Mouse (Mus musculus) MEL (cell line): ENCODE measurements around the gene Tia1. TPM values are rescaled to one million over a fixed set of nuclear protein-coding genes. Genes with fewer than 3 reads are reported as not detected.

Experiments
- DNase-seq: peaks from one replicate; pipeline ENCODE4 v3.0.0; 2011; ENCODE audit warnings: low read depth, low spot score
- H3K27ac ChIP-seq: 2 replicates; pipeline ENCODE4 v1.5.1; 2012; ENCODE audit warnings: low read depth, mild to moderate bottlenecking, control low read depth, low read length, moderate library complexity; ENCODE audit not compliant: control insufficient read depth
- H3K27me3 ChIP-seq, 2 experiments: fragments of 150-350 bp in 1 of 2; sonication (generic) in 1 of 2; 2 replicates each; pipeline ENCODE4 v1.6.1; 2012; ENCODE audit warnings: low read length in 2 of 2, mild to moderate bottlenecking in 2 of 2, improper control_type of control experiment in 1 of 2, moderate library complexity in 1 of 2; ENCODE audit not compliant: insufficient read depth in 2 of 2, control insufficient read depth in 1 of 2
- H3K36me3 ChIP-seq, 2 experiments: 2 replicates each; pipeline ENCODE4 v1.6.1; 2012 to 2014; ENCODE audit warnings: low read length in 2 of 2, improper control_type of control experiment in 1 of 2, inconsistent platforms in 1 of 2, mild to moderate bottlenecking in 1 of 2; ENCODE audit not compliant: insufficient read depth in 2 of 2, control insufficient read depth in 1 of 2
- H3K4me1 ChIP-seq, 2 experiments: fragments of 150-350 bp in 1 of 2; sonication (generic) in 1 of 2; 2 replicates each; pipeline ENCODE4 v1.6.1; 2012; ENCODE audit warnings: low read length in 2 of 2, improper control_type of control experiment in 1 of 2, mild to moderate bottlenecking in 1 of 2; ENCODE audit not compliant: insufficient read depth in 2 of 2, control insufficient read depth in 1 of 2
- H3K4me3 ChIP-seq, 2 experiments: fragments of 150-350 bp in 1 of 2; sonication (generic) in 1 of 2; 2 replicates each; pipeline ENCODE4 v1.5.1; 2012; ENCODE audit warnings: low read depth in 2 of 2, low read length in 2 of 2, mild to moderate bottlenecking in 2 of 2, moderate library complexity in 2 of 2, control low read depth in 1 of 2, improper control_type of control experiment in 1 of 2; ENCODE audit not compliant: control insufficient read depth in 1 of 2, insufficient read depth in 1 of 2
- H3K79me2 ChIP-seq: 2 replicates; pipeline ENCODE4 v1.6.1; 2012; ENCODE audit warnings: mild to moderate bottlenecking, low read length, moderate library complexity; ENCODE audit not compliant: control insufficient read depth, poor library complexity, insufficient read depth
- H3K9ac ChIP-seq: 2 replicates; pipeline ENCODE4 v1.6.1; 2012; ENCODE audit warnings: low read depth, mild to moderate bottlenecking, control low read depth, low read length, moderate library complexity; ENCODE audit not compliant: control insufficient read depth, poor library complexity, severe bottlenecking
- H3K9me3 ChIP-seq: fragments of 150-350 bp; sonication (generic); replicated peaks from 2 replicates; pipeline ENCODE4 v1.6.1; 2012; ENCODE audit warnings: mild to moderate bottlenecking, low read length, improper control_type of control experiment, moderate library complexity; ENCODE audit not compliant: insufficient read depth
- BHLHE40 ChIP-seq: IDR thresholded peaks from 2 replicates; pipeline ENCODE4 v1.6.1; 2012; ENCODE audit warnings: low read depth, mild to moderate bottlenecking, inconsistent platforms, low read length, improper control_type of control experiment, borderline replicate concordance
- CHD1 ChIP-seq: IDR thresholded peaks from 2 replicates; pipeline ENCODE4 v1.6.1; 2012; ENCODE audit warnings: low read depth, mild to moderate bottlenecking, inconsistent platforms, low read length, improper control_type of control experiment
- CHD2 ChIP-seq: IDR thresholded peaks from 2 replicates; pipeline ENCODE4 v1.6.1; 2011; ENCODE audit warnings: low read length, improper control_type of control experiment
- CTCF ChIP-seq, 3 experiments: IDR thresholded peaks in 2 of 3; conservative IDR thresholded peaks in 1 of 3; 2 replicates each; pipeline ENCODE4 v1.5.1; 2011 to 2012; ENCODE audit warnings: low read length in 3 of 3, low read depth in 2 of 3, mild to moderate bottlenecking in 2 of 3, improper control_type of control experiment in 1 of 3, inconsistent platforms in 1 of 3, mixed read lengths in 1 of 3, moderate library complexity in 1 of 3; ENCODE audit not compliant: control insufficient read depth in 1 of 3, insufficient read depth in 1 of 3, poor library complexity in 1 of 3, severe bottlenecking in 1 of 3
- E2F4 ChIP-seq: IDR thresholded peaks from 2 replicates; pipeline ENCODE4 v1.6.1; 2011; ENCODE audit warnings: low read depth, low read length, improper control_type of control experiment, borderline replicate concordance
- ELF1 ChIP-seq: IDR thresholded peaks from 2 replicates; pipeline ENCODE4 v1.6.1; 2014; ENCODE audit warnings: low read depth, mild to moderate bottlenecking, inconsistent platforms, low read length, improper control_type of control experiment, moderate library complexity
- EP300 ChIP-seq, 2 experiments: IDR thresholded peaks; 2 replicates each; pipeline ENCODE4 v1.6.1; 2011; ENCODE audit warnings: improper control_type of control experiment in 2 of 2, low read length in 2 of 2, low read depth in 1 of 2, mild to moderate bottlenecking in 1 of 2
- ETS1 ChIP-seq: IDR thresholded peaks from 2 replicates; pipeline ENCODE4 v1.6.1; 2012; ENCODE audit warnings: low read depth, mild to moderate bottlenecking, inconsistent platforms, low read length, improper control_type of control experiment, moderate library complexity
- GABPA ChIP-seq: IDR thresholded peaks from 2 replicates; pipeline ENCODE4 v1.6.1; 2012; ENCODE audit warnings: low read depth, mild to moderate bottlenecking, inconsistent platforms, low read length, improper control_type of control experiment, moderate library complexity
- GATA1 ChIP-seq: IDR thresholded peaks from 2 replicates; pipeline ENCODE4 v1.6.1; 2011; ENCODE audit warnings: low read depth, low read length, improper control_type of control experiment
- HCFC1 ChIP-seq: IDR thresholded peaks from 2 replicates; pipeline ENCODE4 v1.6.1; 2012; ENCODE audit warnings: low read depth, mild to moderate bottlenecking, inconsistent platforms, low read length, improper control_type of control experiment, moderate library complexity
- JUND ChIP-seq: IDR thresholded peaks from 2 replicates; pipeline ENCODE4 v1.6.1; 2011; ENCODE audit warnings: low read depth, mild to moderate bottlenecking, improper control_type of control experiment, low read length
- KAT2A ChIP-seq: conservative IDR thresholded peaks from 2 replicates; pipeline ENCODE4 v1.6.1; 2012; ENCODE audit warnings: low read depth, low read length, improper control_type of control experiment, inconsistent platforms
- MAZ ChIP-seq: IDR thresholded peaks from 2 replicates; pipeline ENCODE4 v1.6.1; 2012; ENCODE audit warnings: low read depth, mild to moderate bottlenecking, inconsistent platforms, low read length, improper control_type of control experiment
- MEF2A ChIP-seq: IDR thresholded peaks from 2 replicates; pipeline ENCODE4 v1.6.1; 2014; ENCODE audit warnings: low read depth, mild to moderate bottlenecking, inconsistent platforms, low read length, improper control_type of control experiment; ENCODE audit not compliant: poor library complexity, insufficient replicate concordance, severe bottlenecking; ENCODE audit errors: extremely low read depth
- MXI1 ChIP-seq: IDR thresholded peaks from 2 replicates; pipeline ENCODE4 v1.6.1; 2011; ENCODE audit warnings: mild to moderate bottlenecking, low read depth, low read length, improper control_type of control experiment
- MYB ChIP-seq: IDR thresholded peaks from 2 replicates; pipeline ENCODE4 v1.6.1; 2011; ENCODE audit warnings: mild to moderate bottlenecking, low read depth, low read length, improper control_type of control experiment
- MYC ChIP-seq: IDR thresholded peaks from 2 replicates; pipeline ENCODE4 v1.6.1; 2011; ENCODE audit warnings: low read depth, mild to moderate bottlenecking, low read length, improper control_type of control experiment, moderate library complexity
- NRF1 ChIP-seq: IDR thresholded peaks from 2 replicates; pipeline ENCODE4 v1.6.1; 2014; ENCODE audit warnings: low read depth, mild to moderate bottlenecking, inconsistent platforms, low read length, improper control_type of control experiment, moderate library complexity; ENCODE audit not compliant: poor library complexity, insufficient read depth, severe bottlenecking
- POLR2A ChIP-seq, 2 experiments: IDR thresholded peaks; 2 replicates each; pipeline ENCODE4 v1.6.1; 2011 to 2012; ENCODE audit warnings: low read length in 2 of 2, mild to moderate bottlenecking in 2 of 2, control low read depth in 1 of 2, improper control_type of control experiment in 1 of 2, low read depth in 1 of 2, moderate library complexity in 1 of 2; ENCODE audit not compliant: control insufficient read depth in 1 of 2, insufficient read depth in 1 of 2, poor library complexity in 1 of 2
- POLR2AphosphoS2 ChIP-seq: IDR thresholded peaks from 2 replicates; pipeline ENCODE4 v1.6.1; 2011; ENCODE audit warnings: low read length, improper control_type of control experiment
- POLR2AphosphoS5 ChIP-seq: IDR thresholded peaks from 2 replicates; pipeline ENCODE4 v1.6.1; 2012; ENCODE audit warnings: low read depth, borderline replicate concordance, mild to moderate bottlenecking, inconsistent platforms, low read length, moderate library complexity, mixed read lengths
- RAD21 ChIP-seq: IDR thresholded peaks from 2 replicates; pipeline ENCODE4 v1.6.1; 2011; ENCODE audit warnings: mild to moderate bottlenecking, low read depth, low read length, improper control_type of control experiment
- RCOR1 ChIP-seq: IDR thresholded peaks from 2 replicates; pipeline ENCODE4 v1.6.1; 2012; ENCODE audit warnings: low read depth, mild to moderate bottlenecking, inconsistent platforms, low read length, improper control_type of control experiment
- SIN3A ChIP-seq: IDR thresholded peaks from 2 replicates; pipeline ENCODE4 v1.6.1; 2012; ENCODE audit warnings: low read length, improper control_type of control experiment, inconsistent platforms
- SMC3 ChIP-seq: IDR thresholded peaks from 2 replicates; pipeline ENCODE4 v1.6.1; 2011; ENCODE audit warnings: low read depth, low read length, improper control_type of control experiment
- TAL1 ChIP-seq: IDR thresholded peaks from 2 replicates; pipeline ENCODE4 v1.6.1; 2012; ENCODE audit warnings: mild to moderate bottlenecking, inconsistent platforms, low read length, moderate library complexity, mixed read lengths
- TBP ChIP-seq: IDR thresholded peaks from 2 replicates; pipeline ENCODE4 v1.8.0; 2011; ENCODE audit warnings: low read depth, low read length, improper control_type of control experiment
- TCF12 ChIP-seq: IDR thresholded peaks from 2 replicates; pipeline ENCODE4 v1.6.1; 2014; ENCODE audit warnings: low read depth, mild to moderate bottlenecking, inconsistent platforms, low read length, improper control_type of control experiment, moderate library complexity
- UBTF ChIP-seq: IDR thresholded peaks from 2 replicates; pipeline ENCODE4 v1.6.1; 2012; ENCODE audit warnings: low read depth, mild to moderate bottlenecking, inconsistent platforms, low read length, improper control_type of control experiment, moderate library complexity, borderline replicate concordance; ENCODE audit not compliant: insufficient read depth
- USF1 ChIP-seq: IDR thresholded peaks from 2 replicates; pipeline ENCODE4 v1.6.1; 2014; ENCODE audit warnings: low read depth, mild to moderate bottlenecking, inconsistent platforms, low read length, improper control_type of control experiment, moderate library complexity
- ZC3H11A ChIP-seq: IDR thresholded peaks from 2 replicates; pipeline ENCODE4 v1.6.1; 2012; ENCODE audit warnings: low read depth, mild to moderate bottlenecking, inconsistent platforms, low read length, improper control_type of control experiment
- ZKSCAN1 ChIP-seq: IDR thresholded peaks from 2 replicates; pipeline ENCODE4 v1.6.1; 2012; ENCODE audit warnings: low read depth, mild to moderate bottlenecking, inconsistent platforms, low read length, improper control_type of control experiment, moderate library complexity
- ZMIZ1 ChIP-seq: IDR thresholded peaks from 2 replicates; pipeline ENCODE4 v1.6.1; 2012; ENCODE audit warnings: low read depth, mild to moderate bottlenecking, inconsistent platforms, low read length, improper control_type of control experiment, moderate library complexity
- ZNF384 ChIP-seq: IDR thresholded peaks from 2 replicates; pipeline ENCODE4 v1.6.1; 2012; ENCODE audit warnings: low read depth, mild to moderate bottlenecking, inconsistent platforms, low read length, improper control_type of control experiment
- polyA plus RNA-seq, 2 experiments: library from polyadenylated mRNA; stranded (reverse) in 1 of 2; unstranded in 1 of 2; fragments of >175 nt in 1 of 2; fragments of >200 nt in 1 of 2; gene quantifications; 2 replicates each; pipeline versions ENCODE4 v1.2.1 to v1.2.4; 2012; ENCODE audit warnings: low replicate concordance in 2 of 2, low read depth in 1 of 2; ENCODE audit not compliant: insufficient read length in 2 of 2, insufficient read depth in 1 of 2, missing spikeins in 1 of 2
- total RNA-seq: library from RNA; depleted of rRNA; stranded (reverse); fragments of 300-350 nt; gene quantifications from 2 replicates; pipeline ENCODE4 v1.2.3, GENCODE M21; 2012; rRNA removed

The Tia1 gene
- total RNA-seq (20.5 and 21.5 TPM in 2 replicates), polyA plus RNA-seq (10 to 100 TPM in 1 of 2 experiments, not detected in 1; 25.3 TPM)

GRCm38 (mm10) chr6:86404100-86404861 is at the start of gene Tia1:
Gene Tia1 (plus strand): TSS chr6:86404219.
- Histone ChIP-seq H3K9ac (peak within 1 kb of the TSS; percentile 94), H3K36me3 (peaks cover 0 to 20% of the 10 kb centered on the region in 2 experiments; a peak in 3 of 4 replicates), H3K4me3 (peak within 1 kb of the TSS; percentile 80 to 83), H3K79me2 (peaks cover 27% of the 10 kb centered on the region), H3K4me1 (peaks cover 0 to 8% of the 10 kb centered on the region in 2 experiments; a peak in 3 of 4 replicates), H3K9me3 (no peaks in the 10 kb centered on the region), H3K27ac (peak within 1 kb of the TSS; percentile 94), H3K27me3 (no peaks in the 10 kb centered on the region)
- DNase-seq = peak; percentile 98
- TF ChIP-seq MAZ (no peak), EP300 (IDR thresholded peaks at IDR 0.05; ENCODE audit: low read depth in 1 of 2, low read length in 2 of 2) (no peak), JUND (no peak), CHD2 (no peak), KAT2A (no peak; the same call in 1 of the 2 replicates), ZC3H11A (no peak), ZKSCAN1 (no peak), USF1 (peak; percentile 32), NRF1 (peak; percentile 97), POLR2AphosphoS5 (no peak), MEF2A (no peak), ZNF384 (no peak), TAL1 (no peak), UBTF (no peak), TBP (no peak), RCOR1 (no peak), BHLHE40 (peak; percentile 64; the same call in 1 of the 2 replicates), MYC (peak; percentile 18; the same call in 1 of the 2 replicates), ELF1 (no peak), ZMIZ1 (peak; percentile 71), CTCF (IDR thresholded peaks at IDR 0.05 in 2 of 3, conservative IDR thresholded peaks at IDR 0.05 in 1 of 3; ENCODE audit: control insufficient read depth in 1 of 3, insufficient read depth in 1 of 3, low read depth in 2 of 3, low read length in 3 of 3, poor library complexity in 1 of 3, severe bottlenecking in 1 of 3) (no peak), MXI1 (peak; percentile 47), TCF12 (peak; percentile 35; the same call in 1 of the 2 replicates), SIN3A (peak; percentile 19; the same call in 1 of the 2 replicates), GABPA (no peak), HCFC1 (peak; percentile 79), ETS1 (peak; percentile 27; the same call in 1 of the 2 replicates), POLR2AphosphoS2 (no peak), POLR2A (IDR thresholded peaks at IDR 0.05; ENCODE audit: control insufficient read depth in 1 of 2, insufficient read depth in 1 of 2, low read depth in 1 of 2, low read length in 2 of 2, poor library complexity in 1 of 2) (peak; percentile 52 to 82; a peak in 3 of 4 replicates), MYB (no peak), SMC3 (no peak), GATA1 (no peak), RAD21 (no peak), CHD1 (no peak), E2F4 (no peak)
